Mouse (Mus musculus): ENCODE measurements around the gene Panx3. TPM values are rescaled to one million over a fixed set of nuclear protein-coding genes. Genes with fewer than 3 reads are reported as not detected.

The Panx3 gene
- polyA plus RNA-seq, 1 experiment from 2014 or later: not detected

DNA sequence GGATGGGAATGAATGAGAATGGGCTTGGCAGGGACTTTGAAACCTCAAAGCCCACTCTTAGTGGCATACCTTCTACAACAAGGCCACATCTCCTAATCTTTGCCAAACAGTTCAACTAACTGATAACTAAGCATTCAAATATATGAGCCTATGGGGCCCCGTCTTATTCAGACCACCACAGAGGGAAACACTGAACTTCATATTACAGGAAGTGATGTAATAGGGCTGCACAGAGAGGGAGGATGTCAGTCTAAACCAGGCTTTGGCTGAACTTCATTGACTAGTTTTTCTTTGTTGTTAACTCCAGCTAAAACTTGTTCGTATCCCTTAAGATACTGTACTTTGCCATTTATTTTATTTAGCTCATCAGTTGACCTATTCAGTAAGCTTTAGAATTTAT lies 39.1 kb downstream of the Panx3 start:
- no peak overlapping the region for H3K4me3 ChIP-seq (replicated peaks)
- WGBS: 84% methylated on average over 2 of the region's 2 CpGs

DNA sequence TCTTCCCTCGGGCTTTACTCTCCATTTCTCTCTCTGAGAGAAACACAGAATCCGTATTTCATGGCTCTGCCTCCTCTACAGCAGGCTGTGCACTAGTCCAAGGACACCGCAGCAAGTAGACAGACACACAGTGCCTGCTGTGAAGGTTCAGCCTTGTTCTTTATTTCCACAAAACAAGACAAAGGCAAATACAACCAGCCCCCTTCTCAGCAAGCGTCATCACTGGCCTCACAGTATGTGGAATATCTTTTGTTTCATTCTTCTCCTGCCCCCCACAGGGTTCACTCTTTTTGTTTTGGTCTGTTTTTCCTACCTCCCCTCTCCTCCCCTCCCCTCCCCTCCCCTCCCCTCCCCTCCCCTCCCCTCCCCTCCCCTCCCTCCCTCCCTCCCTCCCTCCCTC lies 40.5 kb downstream of the Panx3 start:
- 73% methylated on average over 4 of the region's 4 CpGs for WGBS
- ATAC-seq (replicated peaks; ENCODE audit: low FRiP score): no peak

More for the DNA sequence above, 39.1 kb downstream of the Panx3 start:
- Histone ChIP-seq H3K9ac (no peak overlapping the region), H3K36me3 (no peaks in the 10 kb centered on the region), H3K4me1 (no peaks in the 10 kb centered on the region), H3K4me2 (no peak overlapping the region), H3K9me3 (replicated peaks) (no peaks in the 10 kb centered on the region), H3K27me3 (no peaks in the 10 kb centered on the region; the same call in 1 of the 2 replicates), H3K27ac (no peak overlapping the region)
- ATAC-seq (replicated peaks; ENCODE audit: low FRiP score): no peak

GRCm38 (mm10) chr9:37627263-37627662 lies 41.8 kb downstream of the Panx3 start:
- ATAC-seq (replicated peaks; ENCODE audit: low FRiP score): no peak
- WGBS: 98% methylated on average over 1 of the region's 1 CpGs

More for the DNA sequence above, 40.5 kb downstream of the Panx3 start:
- Histone ChIP-seq H3K27ac (no peak overlapping the region), H3K4me1 (no peaks in the 10 kb centered on the region), H3K9ac (no peak overlapping the region), H3K36me3 (no peaks in the 10 kb centered on the region), H3K27me3 (no peaks in the 10 kb centered on the region; the same call in 1 of the 2 replicates), H3K4me2 (no peak overlapping the region), H3K4me3 (replicated peaks) (no peak overlapping the region), H3K9me3 (replicated peaks) (no peaks in the 10 kb centered on the region)

DNA sequence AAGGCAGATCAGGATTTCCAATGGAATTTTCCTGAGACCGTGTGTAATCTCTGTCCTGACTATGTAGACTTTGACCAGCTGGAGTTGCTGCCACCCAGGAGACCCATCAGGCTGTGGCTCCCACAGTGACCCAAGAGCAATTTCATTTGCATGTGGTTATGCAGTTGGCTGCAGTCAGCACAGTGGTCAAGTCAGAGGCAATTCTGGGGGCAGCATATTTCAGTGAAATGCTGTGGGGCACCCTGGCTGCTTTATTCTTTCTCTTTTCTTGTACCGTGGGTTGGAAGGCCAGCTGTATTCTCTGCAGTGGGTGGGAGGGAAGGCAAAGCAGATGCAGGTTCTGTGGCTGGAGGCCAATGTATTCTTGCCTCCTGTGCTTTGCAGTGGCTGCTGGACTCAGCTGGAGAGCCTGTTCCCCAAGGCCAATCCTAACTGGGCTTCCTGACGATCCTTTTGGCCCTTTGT lies 42.9 kb downstream of the Panx3 start:
- Histone ChIP-seq H3K4me2 (no peak overlapping the region), H3K36me3 (no peaks in the 10 kb centered on the region), H3K4me3 (replicated peaks) (no peak overlapping the region), H3K9ac (no peak overlapping the region), H3K4me1 (no peaks in the 10 kb centered on the region), H3K9me3 (replicated peaks) (no peaks in the 10 kb centered on the region), H3K27me3 (peaks cover 2% of the 10 kb centered on the region; the same call in 1 of the 2 replicates), H3K27ac (no peak overlapping the region)
- ATAC-seq (replicated peaks; ENCODE audit: low FRiP score): no peak
- 6% methylated on average over 3 of the region's 3 CpGs for WGBS

More at GRCm38 (mm10) chr9:37627263-37627662, 41.8 kb downstream of the Panx3 start:
- Histone ChIP-seq H3K9me3 (replicated peaks) (no peaks in the 10 kb centered on the region), H3K4me3 (replicated peaks) (no peak overlapping the region), H3K4me1 (no peaks in the 10 kb centered on the region), H3K9ac (no peak overlapping the region), H3K36me3 (no peaks in the 10 kb centered on the region), H3K27me3 (peaks cover 2% of the 10 kb centered on the region; the same call in 1 of the 2 replicates), H3K4me2 (no peak overlapping the region), H3K27ac (no peak overlapping the region)

- H3K4me3 ChIP-seq (replicated peaks): no peak overlapping the region
- H3K4me2 ChIP-seq: no peak overlapping the region
- H3K27ac ChIP-seq: no peak overlapping the region
- no peaks in the 10 kb centered on the region for H3K36me3 ChIP-seq
- ATAC-seq (replicated peaks; ENCODE audit: low FRiP score): no peak
- H3K9me3 ChIP-seq (replicated peaks): no peaks in the 10 kb centered on the region
- H3K9ac ChIP-seq: no peak overlapping the region
- WGBS: 24% methylated on average over 7 of the region's 7 CpGs
- peaks cover 2% of the 10 kb centered on the region; the same call in 1 of the 2 replicates for H3K27me3 ChIP-seq
- H3K4me1 ChIP-seq: no peaks in the 10 kb centered on the region
These were observed 43.4 kb downstream of the Panx3 start for GRCm38 (mm10) chr9:37625641-37626040.

DNA sequence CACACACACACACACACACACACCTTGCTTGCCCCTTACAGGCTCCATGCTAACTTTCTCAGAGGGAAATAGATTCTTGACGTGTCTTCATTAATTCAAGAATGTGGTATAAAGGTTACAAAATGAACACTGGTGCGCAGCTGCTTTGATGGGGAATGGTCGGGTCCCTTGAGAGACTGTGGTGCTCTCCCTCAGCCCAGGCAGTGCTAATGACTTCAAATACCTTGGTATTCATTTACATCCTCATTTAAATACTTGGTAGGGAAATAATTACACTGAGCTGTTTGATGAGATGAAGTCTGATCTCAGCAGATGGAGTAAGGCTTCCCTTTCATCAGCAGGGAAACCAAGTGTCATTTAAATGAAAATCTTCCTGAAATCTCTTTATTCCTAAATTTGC lies 43.9 kb downstream of the Panx3 start:
- Histone ChIP-seq H3K27me3 (peaks cover 2% of the 10 kb centered on the region; the same call in 1 of the 2 replicates), H3K9ac (no peak overlapping the region), H3K27ac (no peak overlapping the region), H3K4me2 (no peak overlapping the region), H3K36me3 (no peaks in the 10 kb centered on the region), H3K9me3 (replicated peaks) (no peaks in the 10 kb centered on the region), H3K4me1 (no peaks in the 10 kb centered on the region), H3K4me3 (replicated peaks) (no peak overlapping the region)
- WGBS: 46% methylated on average over 3 of the region's 3 CpGs
- no peak for ATAC-seq (replicated peaks; ENCODE audit: low FRiP score)

- Histone ChIP-seq H3K4me1 (no peaks in the 10 kb centered on the region), H3K9ac (no peak overlapping the region), H3K27ac (no peak overlapping the region), H3K4me2 (no peak overlapping the region), H3K36me3 (no peaks in the 10 kb centered on the region), H3K9me3 (replicated peaks) (no peaks in the 10 kb centered on the region), H3K4me3 (replicated peaks) (no peak overlapping the region), H3K27me3 (peaks cover 2% of the 10 kb centered on the region; the same call in 1 of the 2 replicates)
- no peak for ATAC-seq (replicated peaks; ENCODE audit: low FRiP score)
- WGBS: 82% methylated on average over 1 of the region's 1 CpGs
These were observed 44.5 kb downstream of the Panx3 start for GRCm38 (mm10) chr9:37624502-37624901.

DNA sequence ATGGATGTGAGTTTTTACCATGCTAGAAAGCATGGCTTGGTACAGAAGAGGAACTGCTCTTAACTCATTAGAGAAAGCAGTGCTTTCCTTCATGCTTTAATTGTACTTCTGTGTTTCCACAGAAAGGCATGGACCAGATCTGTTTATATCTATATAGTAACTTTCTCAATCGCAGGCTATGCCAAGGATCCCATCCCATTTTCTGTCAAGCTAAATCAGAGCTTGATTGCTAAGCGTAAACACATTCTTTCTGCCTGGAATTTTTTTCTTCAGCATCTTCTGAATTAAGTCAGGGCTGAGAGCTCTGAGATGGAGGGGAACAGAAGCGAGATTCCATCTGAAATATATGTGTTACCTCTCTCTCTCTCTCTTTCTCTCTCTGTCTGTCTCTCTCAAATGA lies 45.1 kb downstream of the Panx3 start:
- Histone ChIP-seq H3K4me2 (no peak overlapping the region), H3K9ac (no peak overlapping the region), H3K27me3 (peaks cover 2% of the 10 kb centered on the region; the same call in 1 of the 2 replicates), H3K36me3 (no peaks in the 10 kb centered on the region), H3K9me3 (replicated peaks) (no peaks in the 10 kb centered on the region), H3K27ac (no peak overlapping the region), H3K4me3 (replicated peaks) (no peak overlapping the region), H3K4me1 (no peaks in the 10 kb centered on the region)
- WGBS: 91% methylated on average over 3 of the region's 3 CpGs
- no peak for ATAC-seq (replicated peaks; ENCODE audit: low FRiP score)

- Histone ChIP-seq H3K36me3 (no peaks in the 10 kb centered on the region), H3K4me3 (replicated peaks) (no peak overlapping the region), H3K27me3 (peaks cover 5% of the 10 kb centered on the region), H3K9me3 (replicated peaks) (no peaks in the 10 kb centered on the region), H3K4me1 (no peaks in the 10 kb centered on the region), H3K27ac (no peak overlapping the region), H3K4me2 (no peak overlapping the region), H3K9ac (no peak overlapping the region)
- ATAC-seq (replicated peaks; ENCODE audit: low FRiP score): no peak
- WGBS: 89% methylated on average over 6 of the region's 6 CpGs
These were observed 47.7 kb downstream of the Panx3 start for GRCm38 (mm10) chr9:37621290-37621689.

GRCm38 (mm10) chr9:37616770-37617169 lies 52.3 kb downstream of the Panx3 start:
- H3K36me3 ChIP-seq: no peaks in the 10 kb centered on the region
- peaks cover 7% of the 10 kb centered on the region for H3K4me1 ChIP-seq
- H3K9me3 ChIP-seq (replicated peaks): no peaks in the 10 kb centered on the region
- WGBS: 52% methylated on average over 2 of the region's 2 CpGs
- no peak overlapping the region for H3K4me2 ChIP-seq
- H3K27me3 ChIP-seq: peaks cover 13% of the 10 kb centered on the region
- H3K27ac ChIP-seq: no peak overlapping the region
- no peak for ATAC-seq (replicated peaks; ENCODE audit: low FRiP score)
- no peak overlapping the region for H3K9ac ChIP-seq
- H3K4me3 ChIP-seq (replicated peaks): no peak overlapping the region

DNA sequence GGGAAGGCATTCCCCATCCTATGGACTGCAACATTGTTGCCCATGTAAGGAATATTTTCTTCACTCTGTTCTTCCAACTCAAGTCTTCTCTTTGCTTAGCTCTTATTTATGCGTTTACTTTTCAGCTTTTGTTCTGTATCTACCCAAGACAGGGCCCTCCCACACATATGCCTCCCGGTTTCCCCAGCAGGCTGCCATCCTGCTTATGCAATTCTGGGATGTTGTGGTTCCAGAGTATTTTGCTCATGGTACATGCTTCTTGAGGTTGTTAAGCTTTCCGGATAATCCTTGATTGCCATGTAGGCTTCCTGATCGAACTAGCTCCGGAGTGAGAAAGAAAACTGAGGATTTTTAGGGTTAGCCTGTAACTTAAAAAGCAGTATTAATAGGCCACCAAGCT lies 53.8 kb downstream of the Panx3 start:
- no peaks in the 10 kb centered on the region for H3K9me3 ChIP-seq (replicated peaks)
- H3K27me3 ChIP-seq: peaks cover 13% of the 10 kb centered on the region
- no peak overlapping the region for H3K4me3 ChIP-seq (replicated peaks)
- WGBS: 76% methylated on average over 5 of the region's 5 CpGs
- no peaks in the 10 kb centered on the region for H3K36me3 ChIP-seq
- no peak overlapping the region for H3K27ac ChIP-seq
- H3K4me2 ChIP-seq: no peak overlapping the region
- no peak overlapping the region for H3K9ac ChIP-seq
- H3K4me1 ChIP-seq: peaks cover 7% of the 10 kb centered on the region
- ATAC-seq (replicated peaks; ENCODE audit: low FRiP score): no peak

DNA sequence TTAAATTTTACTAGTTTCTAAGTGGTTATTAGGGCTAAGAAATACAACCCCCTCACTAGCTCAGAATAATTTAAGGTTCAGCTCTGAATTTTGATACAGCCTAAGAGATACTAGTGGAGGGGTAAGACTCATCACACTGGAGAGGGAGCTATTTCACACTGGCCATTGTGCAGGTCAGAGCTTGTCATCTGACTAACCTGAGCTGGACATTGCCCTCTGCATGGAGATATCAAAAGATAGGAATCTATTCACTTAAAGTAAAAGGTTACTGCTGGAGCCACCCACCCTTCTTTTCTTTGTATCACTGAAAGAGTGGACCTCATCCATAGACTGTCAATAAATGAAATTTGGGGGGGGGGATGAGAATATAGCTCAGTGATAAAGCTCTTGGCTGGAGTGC lies 54.7 kb downstream of the Panx3 start:
- no peak for ATAC-seq (replicated peaks; ENCODE audit: low FRiP score)
- H3K9me3 ChIP-seq (replicated peaks): no peaks in the 10 kb centered on the region
- H3K36me3 ChIP-seq: no peaks in the 10 kb centered on the region
- no peak overlapping the region for H3K9ac ChIP-seq
- H3K4me3 ChIP-seq (replicated peaks): peak overlapping the region; percentile 73
- peaks cover 13% of the 10 kb centered on the region for H3K27me3 ChIP-seq
- peaks cover 7% of the 10 kb centered on the region for H3K4me1 ChIP-seq
- no peak overlapping the region for H3K27ac ChIP-seq
- H3K4me2 ChIP-seq: peak overlapping the region; percentile 77

GRCm38 (mm10) chr9:37613911-37614280 lies 55.1 kb downstream of the Panx3 start:
- Histone ChIP-seq H3K9ac (peak overlapping the region; percentile 51), H3K4me1 (peaks cover 7% of the 10 kb centered on the region), H3K36me3 (no peaks in the 10 kb centered on the region), H3K9me3 (replicated peaks) (no peaks in the 10 kb centered on the region), H3K4me3 (replicated peaks) (peak overlapping the region; percentile 73), H3K27ac (peak overlapping the region; percentile 64; the same call in 1 of the 2 replicates), H3K4me2 (peak overlapping the region; percentile 77), H3K27me3 (peaks cover 13% of the 10 kb centered on the region)
- ATAC-seq (replicated peaks; ENCODE audit: low FRiP score): no peak; the same call in 1 of the 2 replicates
- WGBS: 20% methylated on average over 6 of the region's 6 CpGs
